Mouse (Mus musculus) forebrain, postnatal 0 days (tissue): ENCODE results near the gene Crtac1. TPM values are rescaled to one million over a fixed set of nuclear protein-coding genes. Genes with fewer than 3 reads are reported as not detected.
A peak's percentile ranks its signal among the peaks of the same experiment; 100 is the strongest.

Experiments
- ATAC-seq: fragments of 200-750 bp; cut with Nextera tagmentation; 2 replicates; pipeline ENCODE4 v1.8.0; 2017; ENCODE audit warnings: mild to moderate bottlenecking, moderate library complexity
- DNase-seq: peaks from one replicate; pipeline ENCODE4 v3.0.0-alpha.2; 2015
- H3K27ac ChIP-seq: fragments of 300-500 bp; sonication (generic); 2 replicates; pipeline ENCODE4 v1.5.1; 2014; ENCODE audit warnings: low read depth, mild to moderate bottlenecking, antibody characterized with exemption, low read length, moderate library complexity, mixed read lengths
- H3K27me3 ChIP-seq: fragments of 300-500 bp; sonication (generic); 2 replicates; pipeline ENCODE4 v1.6.1; 2014; ENCODE audit warnings: mild to moderate bottlenecking, low read length, mixed read lengths; ENCODE audit not compliant: insufficient read depth
- H3K36me3 ChIP-seq: fragments of 300-500 bp; sonication (generic); 2 replicates; pipeline ENCODE4 v1.6.1; 2014; ENCODE audit warnings: mild to moderate bottlenecking, moderate library complexity; ENCODE audit not compliant: insufficient read depth
- H3K4me1 ChIP-seq: fragments of 300-500 bp; sonication (generic); 2 replicates; pipeline ENCODE4 v1.6.1; 2014; ENCODE audit warnings: antibody characterized with exemption; ENCODE audit not compliant: insufficient read depth
- H3K4me2 ChIP-seq: fragments of 300-500 bp; sonication (generic); 2 replicates; pipeline ENCODE4 v1.6.1; 2014; ENCODE audit warnings: low read depth, mild to moderate bottlenecking, moderate library complexity
- H3K4me3 ChIP-seq: fragments of 300-500 bp; sonication (generic); 2 replicates; pipeline ENCODE4 v1.5.1; 2014; ENCODE audit warnings: low read depth, low read length, mixed read lengths
- H3K9ac ChIP-seq: fragments of 300-500 bp; sonication (generic); 2 replicates; pipeline ENCODE4 v1.6.1; 2014; ENCODE audit warnings: mild to moderate bottlenecking
- H3K9me3 ChIP-seq: fragments of 300-500 bp; sonication (generic); 2 replicates; pipeline ENCODE4 v1.6.1; 2016; ENCODE audit warnings: low read length
- CTCF ChIP-seq: sonication (generic); IDR thresholded peaks from 2 replicates; pipeline ENCODE4 v1.5.1; 2016; ENCODE audit warnings: antibody characterized with exemption, control low read depth, low read depth
- WGBS: fragments of 180-500 bp; shearing (Covaris S2); extraction: QIAGEN DNeasy Blood & Tissue Kit; methylation state at CpG from one replicate; pipeline ENCODE4 v1.1.7; 2014; 5-methylcytosine and 5-hydroxymethylcytosine counted together
- polyA plus RNA-seq: library from polyadenylated mRNA; unstranded; fragments of >200 nt; fragmentation: Nextera tagmentation; extraction: Ambion mirVana; gene quantifications from 2 replicates; pipeline ENCODE4 v1.2.1, GENCODE M21; 2015
- total RNA-seq: library from RNA; depleted of rRNA; stranded (reverse); fragments of >200 nt; gene quantifications from 2 replicates; pipeline ENCODE4 v1.2.3, GENCODE M21; 2014

The Crtac1 gene
- total and polyA plus RNA-seq, 2 experiments from 2014 or later = 16.6 to 49.9 TPM

DNA sequence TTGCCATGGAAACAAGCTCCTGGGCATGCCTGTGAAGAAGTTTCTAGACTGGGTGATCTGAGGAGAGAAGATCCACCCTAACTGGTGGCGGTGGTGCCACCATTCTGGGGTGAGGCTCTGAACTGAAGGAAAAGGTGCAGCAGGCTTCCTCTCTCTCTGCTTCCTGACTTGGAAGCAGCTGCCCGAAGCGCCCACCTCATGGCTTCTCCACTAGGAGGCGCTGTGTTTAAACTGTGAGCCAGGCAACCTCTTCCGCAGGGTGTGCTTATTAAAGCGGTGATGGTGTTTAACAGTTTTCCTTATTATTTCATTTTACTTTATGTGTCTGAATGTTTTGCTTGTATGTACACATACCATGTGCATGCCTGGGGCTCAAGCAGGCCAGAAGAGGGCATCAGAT lies 90.4 kb downstream of the Crtac1 start:
- ATAC-seq = no peak
- no peak overlapping the region for H3K9ac ChIP-seq
- no peaks in the 10 kb centered on the region for H3K36me3 ChIP-seq
- no peaks in the 10 kb centered on the region for H3K4me1 ChIP-seq
- no peak overlapping the region for H3K4me3 ChIP-seq
- no peaks in the 10 kb centered on the region for H3K9me3 ChIP-seq
- 42% methylated on average over 6 of the region's 6 CpGs for WGBS
- H3K4me2 ChIP-seq = no peak overlapping the region
- peak; percentile 48 for TF ChIP-seq CTCF
- no peak overlapping the region for H3K27ac ChIP-seq
- no peaks in the 10 kb centered on the region for H3K27me3 ChIP-seq
- DNase-seq = no peak

DNA sequence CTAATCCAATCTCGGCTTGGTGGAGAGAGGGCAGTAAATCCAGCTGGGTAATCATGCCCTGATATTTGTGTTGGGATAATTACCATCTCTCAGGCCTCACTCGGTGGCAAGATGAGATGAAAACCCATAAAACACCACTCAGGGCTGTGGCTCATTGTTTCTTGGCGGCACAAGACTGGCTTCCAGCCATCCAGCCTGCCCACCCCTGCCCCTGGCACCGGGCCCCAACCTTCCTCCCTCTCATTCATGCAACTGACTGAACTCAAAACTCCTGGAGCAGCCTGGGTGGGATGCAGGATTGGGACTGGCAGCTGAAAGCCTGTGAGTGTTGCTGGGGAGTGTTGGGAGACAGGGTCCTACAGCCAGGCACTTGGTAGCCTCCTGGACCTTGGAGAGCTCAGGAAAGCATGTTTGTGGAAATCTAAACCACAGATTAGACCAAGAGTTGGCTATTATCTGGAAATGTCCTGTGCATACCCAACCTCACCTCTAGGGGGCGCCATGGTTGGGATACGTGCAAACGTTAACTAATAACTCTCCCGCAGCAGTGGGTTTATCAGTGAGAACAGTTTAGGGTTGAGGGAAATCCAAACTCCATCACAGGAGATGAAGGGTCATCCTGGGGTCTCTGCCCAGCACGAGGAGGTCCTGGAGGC lies 99.4 kb downstream of the Crtac1 start:
- no peak for DNase-seq
- Histone ChIP-seq H3K9ac (no peak overlapping the region), H3K36me3 (no peaks in the 10 kb centered on the region), H3K4me3 (no peak overlapping the region), H3K4me2 (no peak overlapping the region), H3K4me1 (0 out of 2 replicates have a peak, but pooled peaks cover 3% of the 10 kb centered on the region), H3K9me3 (no peaks in the 10 kb centered on the region), H3K27ac (no peak overlapping the region), H3K27me3 (no peaks in the 10 kb centered on the region)
- WGBS = 24% methylated on average over 9 of the region's 9 CpGs
- peak; percentile 54 for ATAC-seq
- peak; percentile 67 for TF ChIP-seq CTCF

DNA sequence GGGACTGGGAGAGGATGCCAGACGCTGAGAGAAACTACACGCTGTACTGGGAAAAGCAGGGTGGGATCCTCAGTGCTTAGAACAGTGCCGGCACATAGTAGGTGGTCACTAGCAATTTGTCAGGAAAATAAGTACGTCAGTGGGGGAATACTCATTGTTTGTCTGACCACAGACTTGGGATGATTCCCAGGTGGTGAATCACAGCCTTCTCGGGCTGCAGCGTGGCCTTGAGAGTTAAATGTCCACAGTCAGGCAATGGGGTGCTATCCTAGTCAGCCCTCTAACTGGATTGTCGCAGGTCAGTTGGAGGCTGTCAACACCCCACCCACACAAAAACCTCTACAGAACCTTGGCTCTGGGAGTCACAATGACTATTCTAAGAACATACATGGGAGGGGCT lies 100.1 kb downstream of the Crtac1 start:
- Histone ChIP-seq H3K27me3 (no peaks in the 10 kb centered on the region), H3K9me3 (no peaks in the 10 kb centered on the region), H3K27ac (no peak overlapping the region), H3K9ac (no peak overlapping the region), H3K4me2 (no peak overlapping the region), H3K36me3 (no peaks in the 10 kb centered on the region), H3K4me1 (0 out of 2 replicates have a peak, but pooled peaks cover 3% of the 10 kb centered on the region), H3K4me3 (no peak overlapping the region)
- ATAC-seq (no peak), DNase-seq (no peak)
- WGBS = 81% methylated on average over 7 of the region's 7 CpGs
- no peak for TF ChIP-seq CTCF

DNA sequence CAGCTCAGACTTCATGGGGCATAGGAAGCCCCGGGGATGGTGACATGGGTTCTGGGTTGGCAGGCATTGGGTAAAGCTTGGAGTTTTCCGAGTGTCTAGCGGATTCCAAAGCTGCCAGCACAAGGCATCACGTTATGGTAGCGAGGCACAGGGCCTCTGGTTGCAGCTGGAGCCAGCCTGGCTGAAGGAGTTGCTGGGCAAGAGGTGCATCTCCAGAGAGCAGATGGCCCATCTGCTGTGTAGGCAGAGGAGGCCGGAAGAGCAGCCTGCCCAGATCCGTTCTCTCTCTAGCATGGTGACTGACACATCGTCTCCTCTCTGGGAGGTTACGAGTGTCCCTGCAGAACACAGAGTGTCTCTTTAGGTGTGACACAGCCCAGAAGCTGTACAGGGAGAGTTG lies 103.4 kb downstream of the Crtac1 start:
- Histone ChIP-seq H3K4me2 (no peak overlapping the region), H3K9ac (no peak overlapping the region), H3K4me1 (0 out of 2 replicates have a peak, but pooled peaks cover 3% of the 10 kb centered on the region), H3K36me3 (no peaks in the 10 kb centered on the region), H3K4me3 (no peak overlapping the region), H3K9me3 (no peaks in the 10 kb centered on the region), H3K27ac (0 out of 2 replicates have a peak overlapping the region, but pooled peaks have one; percentile 21), H3K27me3 (no peaks in the 10 kb centered on the region)
- no peak for DNase-seq
- 67% methylated on average over 9 of the region's 9 CpGs for WGBS
- peak; percentile 32; the same call in 1 of the 2 replicates for ATAC-seq
- TF ChIP-seq CTCF = no peak

DNA sequence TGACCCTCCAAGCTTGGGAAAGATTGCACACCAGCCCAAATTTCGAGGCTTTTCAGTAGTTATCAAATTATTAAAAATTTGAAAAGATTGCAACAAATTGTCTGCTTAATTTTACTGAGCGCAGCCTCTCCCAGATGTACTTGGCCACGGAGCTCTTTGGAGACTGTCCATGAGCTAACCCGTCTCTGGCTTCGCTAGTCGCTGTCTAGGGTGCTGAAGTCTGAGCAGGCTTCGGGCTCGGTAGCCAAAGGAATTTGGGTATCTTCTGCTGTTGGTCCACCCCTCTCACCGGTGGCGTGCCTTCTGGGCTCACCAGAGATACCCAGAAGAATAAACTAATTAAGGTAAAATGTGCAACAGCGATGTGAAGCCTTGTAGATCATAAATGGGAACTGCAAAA lies 105.7 kb downstream of the Crtac1 start:
- no peak for TF ChIP-seq CTCF
- no peak for ATAC-seq
- Histone ChIP-seq H3K9me3 (no peaks in the 10 kb centered on the region), H3K4me2 (no peak overlapping the region), H3K27ac (no peak overlapping the region), H3K4me3 (no peak overlapping the region), H3K27me3 (no peaks in the 10 kb centered on the region), H3K4me1 (no peaks in the 10 kb centered on the region), H3K9ac (no peak overlapping the region), H3K36me3 (no peaks in the 10 kb centered on the region)
- 16% methylated on average over 11 of the region's 11 CpGs for WGBS
- peak; percentile 47 for DNase-seq

DNA sequence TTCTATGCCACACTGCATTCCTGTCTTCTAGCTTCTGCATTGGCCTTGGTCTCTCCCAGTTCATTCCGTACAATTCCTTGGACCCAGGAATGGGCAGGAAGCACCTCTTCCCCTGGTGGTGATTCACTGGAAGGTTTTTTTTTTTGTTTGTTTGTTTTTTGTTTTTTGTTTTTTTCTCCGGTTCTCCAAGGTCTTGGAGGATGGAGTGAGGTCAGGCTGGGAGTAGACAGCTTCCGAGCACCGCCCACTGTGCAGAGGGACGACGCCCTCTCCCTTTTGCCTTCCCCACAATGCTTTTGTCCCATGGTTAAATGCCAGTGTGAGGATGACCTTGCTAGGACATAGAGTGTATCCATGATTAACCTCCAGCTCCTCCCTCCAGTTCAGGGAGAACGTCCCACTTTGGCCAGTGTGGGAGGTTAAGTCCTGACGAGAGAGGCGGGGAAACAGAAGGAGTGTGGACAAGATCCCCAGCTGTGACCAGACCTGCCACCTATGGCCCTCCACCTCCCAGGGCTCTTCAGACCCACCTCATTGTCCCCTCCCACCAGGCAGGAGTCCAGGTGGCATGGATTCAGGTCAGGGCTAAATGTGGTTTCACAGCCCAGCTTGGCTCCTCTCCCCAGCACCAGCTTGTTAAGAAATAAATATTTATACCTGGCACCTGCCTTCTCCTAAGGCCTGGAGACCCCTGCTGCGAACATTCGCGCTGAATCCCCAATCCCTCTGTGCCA lies 109.1 kb downstream of the Crtac1 start:
- Histone ChIP-seq H3K27me3 (no peaks in the 10 kb centered on the region), H3K9me3 (no peaks in the 10 kb centered on the region), H3K27ac (no peak overlapping the region), H3K4me3 (no peak overlapping the region), H3K4me2 (no peak overlapping the region), H3K4me1 (peaks cover 18% of the 10 kb centered on the region; the same call in 1 of the 2 replicates), H3K36me3 (no peaks in the 10 kb centered on the region), H3K9ac (no peak overlapping the region)
- WGBS = 54% methylated on average over 12 of the region's 12 CpGs
- no peak for TF ChIP-seq CTCF
- DNase-seq (no peak), ATAC-seq (no peak)

DNA sequence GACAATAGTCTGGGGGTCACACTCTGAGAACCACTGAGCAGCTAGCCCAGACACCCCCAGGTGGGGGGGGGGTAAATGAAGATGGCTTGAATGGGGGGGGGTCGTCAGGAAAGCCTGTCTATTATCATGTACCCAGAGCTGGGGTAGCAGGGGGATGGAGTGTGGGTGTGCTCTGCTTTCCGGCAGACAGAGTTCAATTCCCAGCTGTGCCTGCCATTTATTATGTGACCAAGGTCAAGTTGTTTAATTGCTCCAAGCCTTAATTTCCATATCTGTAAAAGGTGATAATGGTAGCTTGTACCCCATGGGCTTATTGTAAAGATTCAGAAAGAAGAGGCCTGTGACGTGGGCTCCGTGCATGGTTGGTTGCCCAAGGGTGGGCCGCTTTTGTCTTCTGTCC lies 109.6 kb downstream of the Crtac1 start:
- Histone ChIP-seq H3K4me2 (no peak overlapping the region), H3K9ac (no peak overlapping the region), H3K4me3 (no peak overlapping the region), H3K27ac (no peak overlapping the region), H3K36me3 (no peaks in the 10 kb centered on the region), H3K4me1 (peaks cover 24% of the 10 kb centered on the region), H3K9me3 (no peaks in the 10 kb centered on the region), H3K27me3 (no peaks in the 10 kb centered on the region)
- TF ChIP-seq CTCF = no peak
- WGBS = 49% methylated on average over 5 of the region's 5 CpGs
- DNase-seq (no peak), ATAC-seq (no peak)
